Comparison of ENCODE assay signal across 8 mouse cellular contexts in the genomic region with DNA sequence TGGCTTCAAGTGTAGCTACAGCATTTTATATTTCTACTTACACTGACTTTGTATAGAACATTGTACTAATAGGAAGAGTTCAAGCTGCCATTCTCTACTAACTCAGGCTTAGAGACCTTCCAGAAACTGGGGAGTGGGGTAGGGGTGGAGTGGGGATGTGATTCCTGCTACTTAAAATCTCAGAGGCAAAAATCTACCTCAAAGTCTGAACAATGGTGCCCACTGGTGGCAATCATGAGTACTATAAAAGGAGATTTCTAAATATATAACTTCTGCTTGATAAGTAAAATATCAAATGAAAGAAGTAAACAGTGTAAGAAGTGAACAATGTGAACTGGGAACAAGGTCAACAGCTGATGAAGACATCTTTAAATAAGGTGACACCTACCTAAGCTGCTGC.
DNase-seq lines count a peak whose midpoint lies in the region; ATAC-seq and TF ChIP-seq lines count a peak whose summit lies in the region.

No protein-coding gene starts in this region.

- DNase-seq in heart, adult 2 months = no peak
- DNase-seq in midbrain, embryonic 11.5 days (ENCODE audit: low spot score, missing footprints) = peak; percentile 82
- DNase-seq in midbrain, embryonic 10.5 days (ENCODE audit: low spot score) = no peak
- DNase-seq in adipocyte (ENCODE audit: low spot score) = peak; percentile 13
- DNase-seq in Muller cell, postnatal 12 days (ENCODE audit: inconsistent ontology term) = no peak

- no peaks in the 10 kb centered on the region for H3K27me3 ChIP-seq in heart, adult 2 months (ENCODE audit: control insufficient read depth, insufficient read depth, low read length)
- H3K27me3 ChIP-seq in heart, embryonic 12.5 days (replicated peaks) = no peaks in the 10 kb centered on the region
- H3K27me3 ChIP-seq in midbrain, embryonic 11.5 days (ENCODE audit: control insufficient read depth, insufficient read depth, low read length) = no peaks in the 10 kb centered on the region
- H3K27me3 ChIP-seq in midbrain, embryonic 10.5 days (ENCODE audit: low read depth, poor library complexity, severe bottlenecking) = no peaks in the 10 kb centered on the region

- 0 out of 2 replicates have a peak, but pooled peaks cover 1% of the 10 kb centered on the region for H3K79me2 ChIP-seq in heart, adult 2 months (replicated peaks; ENCODE audit: control insufficient read depth, insufficient read depth, low read length)

- TF ChIP-seq POLR2A in heart, adult 2 months (IDR thresholded peaks at IDR 0.05; ENCODE audit: insufficient read depth, low read depth, low read length) = no peak

- TF ChIP-seq CTCF in heart, adult 2 months (IDR thresholded peaks at IDR 0.05) = peak; percentile 81

- no peak for ATAC-seq in heart, embryonic 12.5 days (ENCODE audit: insufficient number of reproducible peaks, low FRiP score)
- ATAC-seq in midbrain, embryonic 11.5 days (ENCODE audit: low FRiP score) = no peak
- ATAC-seq in megakaryocyte progenitor cell, adult 5-6 weeks (replicated peaks; ENCODE audit: poor library complexity) = 0 out of 2 replicates have a peak, but pooled peaks have one; percentile 31
- ATAC-seq in erythroblast, adult 5-6 weeks (replicated peaks; ENCODE audit: low FRiP score, poor library complexity, severe bottlenecking) = no peak

- H3K9me3 ChIP-seq in heart, embryonic 12.5 days (replicated peaks) = no peaks in the 10 kb centered on the region
- no peaks in the 10 kb centered on the region for H3K9me3 ChIP-seq in midbrain, embryonic 11.5 days (ENCODE audit: control insufficient read depth, low read length)
- H3K9me3 ChIP-seq in midbrain, embryonic 10.5 days (replicated peaks) = no peaks in the 10 kb centered on the region

- H3K4me1 ChIP-seq in heart, adult 2 months (ENCODE audit: control insufficient read depth, insufficient read depth, low read length) = no peaks in the 10 kb centered on the region
- 0 out of 2 replicates have a peak, but pooled peaks cover 4% of the 10 kb centered on the region for H3K4me1 ChIP-seq in heart, embryonic 12.5 days (replicated peaks)
- H3K4me1 ChIP-seq in midbrain, embryonic 11.5 days (ENCODE audit: control insufficient read depth, insufficient read depth, low read length) = no peaks in the 10 kb centered on the region
- peaks cover 8% of the 10 kb centered on the region for H3K4me1 ChIP-seq in midbrain, embryonic 10.5 days

- H3K36me3 ChIP-seq in heart, adult 2 months (ENCODE audit: control insufficient read depth, insufficient read depth, low read length) = peaks cover 5% of the 10 kb centered on the region
- H3K36me3 ChIP-seq in heart, embryonic 12.5 days = peaks cover 36% of the 10 kb centered on the region
- H3K36me3 ChIP-seq in midbrain, embryonic 11.5 days (ENCODE audit: control insufficient read depth, insufficient read depth, low read length) = peaks cover 3% of the 10 kb centered on the region; the same call in 1 of the 2 replicates
- H3K36me3 ChIP-seq in midbrain, embryonic 10.5 days = peaks cover 45% of the 10 kb centered on the region

- H3K4me3 ChIP-seq in heart, adult 2 months = no peak overlapping the region
- no peak overlapping the region for H3K4me3 ChIP-seq in heart, embryonic 12.5 days
- no peak overlapping the region for H3K4me3 ChIP-seq in midbrain, embryonic 11.5 days (ENCODE audit: low read depth, low read length)
- H3K4me3 ChIP-seq in midbrain, embryonic 10.5 days = no peak overlapping the region

- no peak overlapping the region for H3K9ac ChIP-seq in heart, adult 2 months (ENCODE audit: low read depth, low read length)
- H3K9ac ChIP-seq in heart, embryonic 12.5 days = no peak overlapping the region
- no peak overlapping the region for H3K9ac ChIP-seq in midbrain, embryonic 11.5 days (ENCODE audit: low read length)

- H3K4me2 ChIP-seq in heart, embryonic 12.5 days = no peak overlapping the region
- H3K4me2 ChIP-seq in midbrain, embryonic 11.5 days = no peak overlapping the region

- H3K27ac ChIP-seq in heart, adult 2 months = no peak overlapping the region
- H3K27ac ChIP-seq in heart, embryonic 12.5 days (ENCODE audit: poor library complexity, severe bottlenecking) = no peak overlapping the region
- no peak overlapping the region for H3K27ac ChIP-seq in midbrain, embryonic 11.5 days (ENCODE audit: low read depth, low read length)
- H3K27ac ChIP-seq in midbrain, embryonic 10.5 days (replicated peaks) = no peak overlapping the region

- TF ChIP-seq EP300 in heart, adult 2 months (IDR thresholded peaks at IDR 0.05; ENCODE audit: insufficient read depth, low read depth, low read length) = no peak

- intact Hi-C loops in heart, adult 2 months (cut with DNase I) = loop anchor here (2.0 kb wide), 1 partner anchor 83 kb away; no protein-coding TSS in a partner anchor

Comparison
In these comparisons a context has a peak if more than half of its experiments do, and no peak if none do; other contexts are left out.
1. DNase-seq: peak in midbrain, embryonic 11.5 days (single experiment) and adipocyte (single experiment); none in heart, adult 2 months (0 of 2), midbrain, embryonic 10.5 days (single experiment) and Muller cell, postnatal 12 days (single experiment).